Mouse (Mus musculus): ENCODE measurements around the gene Ankrd65. TPM values are rescaled to one million over a fixed set of nuclear protein-coding genes. Genes with fewer than 3 reads are reported as not detected.

Gene Ankrd65
- polyA plus RNA-seq, 2 experiments from 2014 or later, result not detected

DNA sequence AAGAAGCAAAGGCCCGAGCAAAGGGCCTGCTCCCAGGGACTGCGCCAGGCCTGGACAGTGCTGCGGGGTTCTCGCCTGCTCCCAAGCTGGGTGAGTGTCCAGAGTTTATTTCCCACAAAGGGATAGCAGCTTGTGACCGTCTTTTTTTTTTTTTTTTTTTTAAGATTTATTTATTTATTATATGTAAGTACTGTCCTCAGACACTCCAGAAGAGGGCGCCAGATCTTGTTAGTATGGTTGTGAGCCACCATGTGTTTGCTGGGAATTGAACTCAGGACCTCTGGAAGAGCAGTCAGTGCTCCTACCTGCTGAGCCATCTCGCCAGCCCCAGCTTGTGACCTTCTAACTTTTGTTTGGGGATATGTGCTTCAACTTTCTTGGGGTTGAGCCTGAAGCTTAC is 30.8 kb downstream of the Ankrd65 start:
- no peak for ATAC-seq

DNA sequence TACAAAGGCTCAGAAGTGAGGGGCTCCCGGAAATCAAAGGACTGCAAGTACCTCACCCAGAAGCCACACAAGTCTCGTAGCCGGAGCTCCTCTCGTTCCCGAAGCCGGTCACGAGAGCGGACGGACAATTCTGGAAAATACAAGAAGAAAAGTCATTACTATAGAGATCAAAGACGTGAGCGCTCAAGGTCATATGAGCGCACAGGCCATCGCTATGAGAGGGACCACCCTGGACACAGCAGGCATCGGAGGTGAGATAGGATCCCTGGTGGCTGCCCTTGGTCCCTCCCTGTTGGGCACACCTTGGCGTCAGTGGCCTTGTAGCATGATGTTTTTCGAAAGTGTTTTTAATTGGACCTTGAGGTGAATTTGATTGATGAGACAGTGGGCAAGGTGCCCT is 33.2 kb downstream of the Ankrd65 start:
- ATAC-seq, result no peak

DNA sequence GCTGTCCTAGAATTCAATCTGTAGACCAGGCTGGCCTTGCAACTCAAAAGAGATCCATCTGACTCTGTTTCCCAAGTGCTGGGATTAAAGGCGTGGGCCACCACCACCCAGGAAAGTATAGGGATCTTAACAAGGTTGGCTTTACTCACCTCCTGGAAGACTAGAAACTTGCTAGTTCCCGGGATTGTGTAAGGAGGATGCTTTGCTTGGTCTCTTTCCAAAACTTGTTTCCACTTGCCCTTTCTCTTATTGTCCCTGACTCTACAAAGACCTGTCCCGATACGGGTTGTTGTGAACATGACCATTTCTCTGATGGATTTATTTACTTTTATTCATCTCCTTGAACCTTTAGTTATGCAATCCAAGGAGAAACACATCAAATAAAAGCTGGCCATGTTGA is 39.6 kb downstream of the Ankrd65 start:
- no peak for ATAC-seq

DNA sequence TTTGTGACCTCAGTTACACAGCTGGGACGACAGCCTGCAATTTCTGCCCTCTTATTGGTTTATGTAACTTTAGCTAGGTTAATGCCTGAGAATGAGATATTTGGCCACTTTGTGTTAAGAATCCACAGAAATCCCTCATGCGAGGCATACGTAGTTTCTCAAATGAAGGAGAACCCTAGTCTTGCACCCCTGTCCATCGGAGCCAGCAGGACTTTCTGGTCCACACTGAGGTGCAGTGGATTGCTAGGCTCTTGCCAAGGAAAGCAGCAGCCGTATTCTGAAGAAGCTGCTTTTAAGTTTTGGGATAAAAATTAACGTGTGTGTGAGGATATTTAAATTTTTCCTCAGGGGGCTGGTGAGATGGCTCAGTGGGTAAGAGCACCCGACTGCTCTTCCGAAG is 40.4 kb downstream of the Ankrd65 start:
- ATAC-seq, result no peak

DNA sequence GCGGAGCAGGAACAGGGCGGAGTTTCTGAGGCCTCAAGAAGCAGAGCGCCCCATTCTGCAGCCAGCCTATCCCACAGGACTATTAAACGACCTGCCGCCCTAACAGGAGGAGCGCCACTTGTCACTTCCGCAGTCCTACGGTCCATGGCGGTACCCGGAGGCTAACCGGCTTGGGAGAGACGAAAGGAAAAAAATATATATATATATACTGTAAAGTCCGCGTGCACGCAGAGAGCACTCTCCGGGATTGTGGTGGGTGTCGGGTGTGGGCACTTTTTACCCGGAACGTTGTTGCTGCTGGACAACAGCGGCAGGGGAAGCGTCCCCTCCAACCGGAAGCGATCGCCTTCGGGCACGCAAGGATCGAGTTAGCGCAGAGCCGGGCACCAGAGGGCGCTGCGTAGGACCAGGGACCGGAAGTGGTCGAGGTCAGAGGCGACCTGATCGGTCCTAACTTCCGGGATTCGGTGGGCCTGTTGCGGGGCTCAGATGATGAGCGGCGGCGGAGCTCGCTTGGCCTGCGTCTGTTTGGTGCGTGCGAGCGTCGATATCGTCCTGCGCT is 41.0 kb downstream of the Ankrd65 start, which contains the start of gene Aurkaip1:
TSS of gene Aurkaip1 (plus strand) at position 68 of the 562 bp plus-strand sequence.
- ATAC-seq, result peak; percentile 88

DNA sequence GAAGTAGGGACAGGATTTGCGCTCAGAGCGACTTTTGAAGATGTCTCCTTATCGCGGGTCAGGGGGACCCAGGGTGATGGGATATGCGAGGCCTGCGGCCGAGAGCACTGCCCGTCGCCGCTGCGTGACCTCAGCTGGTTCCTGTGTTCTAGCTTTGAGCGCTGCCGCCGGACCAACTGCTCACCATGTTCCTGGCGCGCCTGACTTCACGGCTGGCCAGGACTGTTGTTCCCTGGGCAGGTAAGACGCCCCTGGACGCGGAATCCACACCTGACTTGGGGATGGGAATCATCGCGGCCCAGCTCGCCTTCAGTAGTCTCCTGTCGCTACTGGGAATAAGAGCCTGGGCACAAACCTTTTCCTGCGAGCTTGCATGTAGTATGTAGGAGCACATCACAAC is 41.6 kb downstream of the Ankrd65 start:
- ATAC-seq, result no peak

DNA sequence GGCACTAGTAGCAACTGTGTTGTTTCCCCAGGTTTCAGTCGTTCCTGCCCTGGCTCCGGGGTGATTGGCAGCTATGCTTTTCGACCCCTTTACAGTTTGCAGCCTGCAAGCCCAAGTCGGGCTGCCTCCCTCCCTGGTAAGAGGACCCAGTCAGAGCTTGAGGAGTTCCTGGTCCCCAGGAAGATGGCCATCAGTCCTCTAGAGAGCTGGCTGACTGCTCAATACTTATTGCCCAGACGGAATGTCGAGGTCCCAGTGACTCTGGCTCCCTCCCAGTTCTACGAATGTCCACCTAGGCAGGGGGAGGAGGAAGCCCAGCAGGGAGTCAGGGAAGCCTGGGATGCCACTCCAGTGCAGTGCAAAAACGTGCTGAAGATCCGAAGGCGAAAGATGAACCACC is 42.1 kb downstream of the Ankrd65 start:
- no peak for ATAC-seq

DNA sequence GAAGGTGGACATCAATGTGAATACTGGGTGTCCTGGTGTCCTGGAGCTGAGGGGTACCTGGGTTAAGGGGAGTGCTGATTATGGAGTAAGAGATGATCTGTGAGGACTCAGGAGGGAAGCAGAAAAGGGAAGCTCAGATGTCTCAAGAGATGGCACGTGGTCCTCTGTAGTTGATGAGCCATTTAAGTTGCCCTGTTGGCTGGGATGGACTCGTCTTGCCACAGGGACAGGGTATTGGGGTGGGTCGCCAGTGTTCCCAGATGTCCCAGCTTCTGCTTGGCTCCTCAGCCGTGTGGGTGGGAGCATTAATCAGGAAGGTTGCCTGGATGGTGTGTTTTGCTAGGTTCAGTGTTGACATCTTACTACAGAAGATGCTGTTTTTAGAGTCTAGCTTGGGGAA is 43.0 kb downstream of the Ankrd65 start:
- no peak for ATAC-seq

DNA sequence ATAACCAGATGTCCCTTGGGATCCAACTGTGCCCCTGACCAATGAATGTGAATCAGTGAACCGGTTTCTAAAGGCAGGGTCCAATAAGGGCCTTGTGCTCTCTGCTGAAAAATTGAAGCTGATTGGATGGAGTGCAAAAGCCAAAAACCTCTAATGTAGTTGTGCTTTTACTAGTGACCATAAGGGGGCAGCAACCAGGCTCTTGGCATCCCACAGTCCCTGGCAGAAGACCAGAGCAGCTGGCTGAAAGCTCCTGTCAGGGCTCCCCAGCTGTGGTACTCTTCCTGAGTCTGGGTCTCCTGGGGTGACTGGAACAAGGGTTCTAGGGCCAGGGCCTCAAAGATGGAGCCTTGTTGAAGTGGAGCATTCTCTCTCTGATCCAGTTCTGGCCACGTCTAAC is 43.6 kb downstream of the Ankrd65 start:
- ATAC-seq, result peak; percentile 44

DNA sequence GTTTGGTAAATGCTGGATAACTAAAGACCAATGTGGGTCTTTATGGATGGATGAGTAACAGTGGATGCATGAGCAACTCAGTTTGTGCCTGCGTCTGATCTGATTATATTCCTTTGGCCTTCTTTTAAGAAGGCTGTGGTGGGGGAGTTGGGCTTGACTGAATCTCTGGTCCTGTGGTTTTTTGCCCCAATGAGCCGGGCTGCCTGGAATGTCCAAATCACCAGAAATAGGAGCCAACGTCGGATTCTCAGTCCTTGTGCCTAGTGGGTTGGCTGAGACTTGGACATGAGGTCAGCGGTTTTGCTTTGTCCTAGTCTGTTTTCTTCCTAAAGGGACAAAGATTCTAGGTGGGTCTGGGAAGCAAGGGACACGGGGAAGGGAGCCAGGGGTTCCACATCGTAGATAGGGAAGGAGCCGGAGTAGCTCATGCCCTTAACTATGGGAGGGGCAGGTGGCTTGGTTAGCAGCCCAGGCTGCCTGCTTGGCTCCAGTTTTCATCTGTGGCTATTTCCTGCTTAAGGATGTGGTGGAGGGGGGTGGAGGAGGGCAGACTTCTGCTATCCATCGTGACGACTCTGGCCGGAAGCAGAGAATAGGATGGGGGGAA is 47.3 kb downstream of the Ankrd65 start:
- no peak for ATAC-seq

DNA sequence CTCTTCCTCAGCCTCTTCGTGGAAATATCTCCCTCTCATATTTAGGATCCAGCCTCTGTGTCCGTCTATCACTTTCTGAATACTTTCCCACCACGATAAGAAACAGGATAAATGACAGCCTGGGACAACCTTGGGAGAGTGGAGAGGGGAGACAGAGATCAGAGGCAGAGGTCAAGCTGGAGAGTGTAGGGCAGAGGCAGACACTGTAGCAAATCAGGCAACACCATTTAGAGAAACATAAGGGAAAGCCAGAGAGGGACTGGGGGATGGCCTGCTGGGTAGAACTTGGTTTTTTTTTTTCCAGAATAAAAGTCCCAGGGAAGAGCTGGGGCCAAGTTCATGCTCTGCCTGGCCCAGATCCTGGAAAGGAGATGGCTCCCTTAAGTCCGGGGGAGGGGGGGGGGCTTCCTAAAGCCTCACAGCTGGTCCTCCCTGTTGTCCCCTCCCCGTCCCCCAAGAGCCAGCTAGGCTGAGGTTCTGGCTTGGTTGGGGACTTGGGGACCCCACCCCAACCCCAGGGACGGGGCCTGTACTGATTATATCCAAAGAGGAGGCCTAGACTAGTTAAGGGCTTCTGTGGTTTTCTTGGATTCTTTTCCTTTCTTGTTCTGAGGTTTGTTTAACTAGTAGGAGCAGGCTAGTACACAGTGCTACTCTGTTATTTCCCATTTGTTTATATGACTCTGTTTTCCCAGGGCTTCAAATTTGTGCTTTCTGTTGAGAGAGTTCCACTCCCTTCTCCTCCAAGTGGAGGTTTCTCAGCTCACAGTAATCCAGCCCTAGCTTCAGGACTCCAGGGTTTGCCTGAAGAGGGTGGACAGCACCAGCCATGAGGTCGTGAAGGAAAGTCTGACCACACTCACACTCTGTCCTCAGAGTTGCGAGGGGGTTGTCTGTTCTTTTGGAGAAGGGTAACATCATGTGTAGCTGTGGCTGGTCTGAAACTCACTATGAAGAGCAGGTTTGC is 48.2 kb downstream of the Ankrd65 start:
- ATAC-seq, result no peak

DNA sequence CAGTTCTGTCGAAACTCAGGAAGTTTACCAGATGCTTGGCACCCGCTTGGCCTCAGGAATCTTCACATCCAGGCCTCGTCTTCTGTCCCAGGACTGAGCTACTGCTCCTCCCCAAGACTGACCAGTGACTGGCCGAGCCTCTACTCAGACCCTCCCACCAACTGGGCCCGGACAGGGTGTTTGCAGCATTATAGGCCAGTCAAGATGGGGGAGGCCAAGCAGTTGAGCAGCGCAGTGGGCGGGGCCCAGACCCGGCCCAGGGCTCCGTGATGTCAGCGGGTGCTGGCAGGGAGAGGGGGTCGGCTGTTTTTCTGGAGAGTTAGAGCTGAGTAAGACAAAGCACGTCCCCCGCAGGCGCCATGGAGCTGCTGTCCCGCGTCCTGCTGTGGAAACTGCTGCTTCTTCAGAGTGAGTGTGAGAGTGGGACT is 49.3 kb downstream of the Ankrd65 start, which contains the start of gene Mxra8:
TSS of gene Mxra8 (plus strand) at position 198 of the 428 bp plus-strand sequence.
- ATAC-seq, result no peak

DNA sequence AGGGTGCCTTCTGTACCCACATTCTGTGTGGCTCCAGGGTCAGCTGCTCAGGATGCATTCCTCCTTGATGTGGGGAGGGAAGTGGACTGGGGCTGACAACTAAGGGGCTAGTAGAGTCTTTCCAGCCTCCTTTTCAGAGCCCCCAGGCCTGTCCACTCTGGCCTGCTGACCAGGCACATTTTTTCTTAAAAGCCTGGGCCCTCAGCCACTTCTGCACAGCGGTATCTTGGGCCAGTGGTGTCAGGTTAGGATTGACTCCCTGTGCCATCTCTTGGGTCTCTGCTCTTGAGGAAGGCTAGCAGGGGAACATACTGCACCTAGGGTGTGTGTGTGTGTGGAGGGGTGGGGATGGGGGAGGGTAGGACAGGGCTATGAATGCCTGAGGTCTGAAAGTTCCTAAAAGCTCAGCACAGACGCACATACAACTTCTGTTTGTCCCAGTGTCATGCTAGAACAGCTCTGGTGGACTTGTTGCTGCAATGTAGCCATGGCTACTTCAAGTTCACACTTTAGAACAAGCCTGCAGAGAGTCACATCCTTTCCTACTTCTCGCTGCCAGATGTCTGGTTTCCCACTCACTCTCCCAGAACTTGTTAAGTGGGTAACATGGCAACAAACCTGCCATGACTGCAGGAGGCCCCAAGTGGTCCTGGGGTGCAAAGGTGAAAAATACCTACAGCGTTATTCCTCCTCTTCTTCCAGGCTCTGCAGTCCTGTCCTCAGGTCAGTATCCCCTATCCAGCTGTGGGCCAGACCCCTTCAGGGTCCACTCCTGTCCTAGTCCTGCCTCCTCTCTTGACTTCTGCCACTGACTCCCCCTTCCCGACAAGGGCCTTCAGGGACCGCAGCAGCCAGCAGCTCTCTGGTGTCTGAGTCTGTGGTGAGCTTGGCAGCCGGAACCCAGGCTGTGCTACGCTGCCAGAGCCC is 50.1 kb downstream of the Ankrd65 start:
- ATAC-seq, result no peak

DNA sequence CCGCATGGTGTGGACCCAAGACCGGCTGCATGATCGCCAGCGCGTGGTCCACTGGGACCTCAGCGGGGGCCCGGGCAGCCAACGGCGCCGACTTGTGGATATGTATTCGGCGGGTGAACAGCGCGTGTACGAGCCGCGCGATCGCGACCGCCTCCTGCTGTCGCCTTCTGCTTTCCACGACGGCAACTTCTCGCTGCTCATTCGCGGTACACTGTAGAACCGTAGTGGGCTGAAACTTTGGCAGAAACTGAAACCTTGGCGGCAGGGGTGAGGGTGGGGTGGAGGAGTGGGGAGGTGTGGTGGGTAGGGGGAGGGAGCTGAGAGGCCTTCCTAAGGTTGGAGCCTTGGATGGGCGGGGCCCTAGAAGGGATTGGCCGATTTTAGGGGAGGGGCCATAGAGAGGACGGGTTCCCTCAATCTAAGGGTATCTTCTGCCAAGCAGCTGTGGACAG is 50.8 kb downstream of the Ankrd65 start:
- peak; percentile 88 for ATAC-seq

DNA sequence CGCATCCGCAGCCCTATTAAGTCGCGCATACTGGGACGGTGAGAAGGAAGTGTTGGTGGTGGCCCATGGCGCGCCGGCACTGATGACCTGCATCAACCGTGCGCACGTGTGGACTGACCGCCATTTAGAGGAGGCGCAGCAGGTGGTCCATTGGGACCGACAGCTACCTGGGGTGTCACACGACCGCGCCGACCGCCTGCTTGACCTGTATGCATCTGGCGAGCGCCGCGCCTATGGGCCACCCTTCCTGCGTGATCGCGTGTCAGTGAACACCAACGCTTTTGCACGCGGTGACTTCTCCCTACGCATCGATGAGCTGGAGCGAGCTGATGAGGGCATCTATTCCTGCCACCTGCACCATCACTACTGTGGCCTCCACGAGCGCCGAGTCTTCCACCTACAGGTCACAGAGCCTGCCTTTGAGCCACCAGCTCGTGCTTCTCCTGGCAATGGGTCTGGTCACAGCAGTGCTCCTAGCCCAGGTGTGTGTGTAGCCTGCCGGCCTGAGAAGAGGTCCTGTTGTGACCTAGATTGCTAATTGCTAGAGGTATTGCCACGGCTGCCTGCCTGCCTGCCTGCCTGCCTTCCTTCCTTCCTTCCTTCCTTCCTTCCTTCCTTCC is 51.5 kb downstream of the Ankrd65 start:
- no peak for ATAC-seq

DNA sequence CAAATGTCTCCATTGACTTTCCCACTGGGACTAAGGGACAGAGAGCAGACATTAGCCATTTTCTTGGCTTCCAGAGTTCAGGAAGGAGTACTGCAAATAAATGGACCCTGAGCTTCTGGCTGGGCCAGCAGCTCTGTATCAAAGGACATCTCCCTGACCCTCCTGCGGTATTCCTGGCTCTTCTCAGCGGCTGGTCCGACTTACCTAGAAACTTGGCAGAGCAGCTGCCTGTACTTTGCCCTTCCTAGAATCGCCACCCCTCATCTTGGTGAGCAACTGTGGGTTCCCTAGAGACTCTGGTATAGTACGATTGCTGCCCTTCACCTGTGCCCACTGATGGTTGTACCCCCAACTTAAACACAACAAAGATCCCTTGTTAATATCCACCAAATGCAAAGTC is 53.0 kb downstream of the Ankrd65 start:
- no peak for ATAC-seq

DNA sequence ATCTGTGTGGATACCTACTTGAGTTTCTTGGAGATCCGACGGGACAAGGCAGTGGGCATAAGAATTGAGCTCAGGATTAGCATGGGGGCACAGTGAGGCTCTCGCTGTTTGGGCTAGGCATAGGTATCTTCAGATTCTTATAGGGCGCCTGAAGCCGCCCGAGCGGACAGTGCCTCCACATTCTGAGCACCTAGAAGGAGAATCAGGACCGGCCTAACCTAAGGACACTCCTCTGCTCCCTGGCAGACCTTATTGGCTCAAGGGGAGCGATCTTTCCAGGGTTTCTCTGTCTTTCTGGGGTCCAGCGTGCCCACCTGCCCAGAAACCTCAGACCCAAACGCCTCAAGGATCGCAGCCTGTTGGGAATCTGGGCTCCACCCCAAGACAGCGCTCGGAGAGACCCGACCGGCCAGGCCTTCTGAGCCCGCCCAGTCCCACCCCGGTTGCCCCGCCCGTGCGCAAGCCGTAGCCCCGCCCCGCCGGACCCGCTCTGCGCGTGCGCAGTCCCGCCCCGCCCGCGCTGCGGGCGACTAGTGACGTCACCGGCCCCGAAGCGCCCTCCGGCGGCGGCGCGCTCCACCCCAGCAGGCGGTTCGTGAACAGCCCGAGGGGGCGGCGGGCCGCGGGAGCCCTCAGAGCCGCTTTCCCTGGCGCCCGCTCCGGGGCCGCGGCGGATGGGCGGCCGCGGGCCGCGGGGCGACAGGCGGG is 56.8 kb downstream of the Ankrd65 start, which contains the start of gene Dvl1:
TSS of gene Dvl1 (plus strand) at position 532 of the 708 bp plus-strand sequence.
- peak; percentile 86 for ATAC-seq

DNA sequence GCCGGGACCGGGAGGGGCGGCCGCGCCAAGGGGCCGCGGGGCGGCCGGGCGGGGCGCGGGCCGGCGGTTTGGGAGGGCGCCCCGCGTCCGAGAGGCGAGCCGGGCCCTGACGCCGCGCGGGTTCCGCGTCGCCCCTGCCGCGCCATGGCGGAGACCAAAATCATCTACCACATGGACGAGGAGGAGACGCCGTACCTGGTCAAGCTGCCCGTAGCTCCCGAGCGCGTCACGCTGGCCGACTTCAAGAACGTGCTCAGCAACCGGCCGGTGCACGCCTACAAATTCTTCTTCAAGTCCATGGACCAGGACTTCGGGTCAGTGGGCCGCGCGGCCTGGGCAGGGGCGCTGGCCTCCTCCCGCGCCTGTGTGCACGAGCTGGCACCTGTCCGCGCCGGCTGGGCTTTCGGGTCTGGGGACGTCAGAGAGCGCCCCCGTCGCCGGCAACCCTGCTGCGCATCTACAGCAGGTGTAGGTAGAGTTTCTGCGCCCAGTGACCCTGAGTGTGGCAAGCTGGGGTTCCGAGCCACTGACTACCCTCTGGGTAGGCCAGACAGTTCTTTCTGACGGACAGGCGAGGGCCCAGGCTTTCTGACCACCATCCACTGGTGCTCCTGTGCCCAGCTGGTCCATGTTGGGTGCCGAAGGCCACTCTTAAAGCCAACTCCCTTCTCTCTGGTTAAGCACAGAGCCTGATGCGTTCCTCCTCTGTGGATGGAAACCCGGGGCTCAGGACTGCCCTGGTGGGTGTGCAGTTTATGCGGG is 57.5 kb downstream of the Ankrd65 start:
- peak; percentile 41 for ATAC-seq

DNA sequence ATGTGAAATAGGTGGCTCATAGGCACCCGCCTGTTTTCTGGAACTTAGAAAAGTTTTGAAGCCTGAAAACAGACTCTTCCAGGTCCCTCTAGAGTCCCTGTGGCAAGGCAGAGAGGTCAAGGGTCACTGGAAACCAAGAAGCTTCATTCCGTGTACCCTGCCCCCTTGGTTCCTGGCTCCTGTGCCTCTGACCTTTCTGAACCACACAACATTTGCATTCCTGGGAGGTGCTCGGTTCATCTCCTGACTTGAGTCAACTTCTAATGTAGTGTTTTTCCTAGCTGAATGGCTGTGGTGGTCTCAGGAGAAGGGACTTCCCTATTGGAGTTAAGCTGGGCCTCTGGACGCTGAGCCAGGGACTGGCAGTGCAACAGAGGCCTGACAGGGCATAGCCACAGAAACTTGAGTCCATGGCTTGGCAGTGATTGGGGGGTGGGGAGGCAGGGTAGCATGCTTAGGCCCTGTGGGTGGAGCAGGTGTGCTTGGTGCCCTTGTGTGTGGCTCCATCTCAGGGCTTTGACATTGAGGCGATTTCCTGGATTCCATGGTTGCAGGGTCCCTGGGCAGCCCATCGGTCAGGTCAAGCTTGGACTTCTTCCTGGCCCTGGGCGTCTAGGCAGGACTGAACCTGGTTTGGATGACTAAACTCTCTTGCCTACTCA is 58.3 kb downstream of the Ankrd65 start:
- no peak for ATAC-seq

Data from CD4-positive, CD25-positive, alpha-beta regulatory T cell, adult 4 months (primary cell).